Mouse (Mus musculus) embryonic facial prominence, embryonic 11.5 days (tissue): Measurements from ENCODE around the gene Ubfd1. TPM values are rescaled to one million over a fixed set of nuclear protein-coding genes. Genes with fewer than 3 reads are reported as not detected.

Experiments
- ATAC-seq: fragments of 200-750 bp; cut with Nextera tagmentation; replicated peaks from 2 replicates; pipeline ENCODE4 v1.8.0; 2017; ENCODE audit warnings: low read depth; ENCODE audit not compliant: insufficient number of reproducible peaks, low FRiP score, low TSS enrichment
- DNase-seq: peaks from one replicate; pipeline ENCODE4 v3.0.0-alpha.2; 2015; ENCODE audit warnings: low spot score
- H3K27ac ChIP-seq: fragments of 300-500 bp; sonication (generic); replicated peaks from 2 replicates; pipeline ENCODE4 v1.5.1; 2014; ENCODE audit warnings: mild to moderate bottlenecking, low read depth, low read length, control low read depth
- H3K27me3 ChIP-seq: fragments of 300-500 bp; sonication (generic); 2 replicates; pipeline ENCODE4 v1.6.1; 2014; ENCODE audit warnings: mild to moderate bottlenecking, low read length, moderate library complexity, mixed read lengths; ENCODE audit not compliant: control insufficient read depth, insufficient read depth
- H3K36me3 ChIP-seq: fragments of 300-500 bp; sonication (generic); replicated peaks from 2 replicates; pipeline ENCODE4 v1.6.1; 2014; ENCODE audit warnings: low read depth, mild to moderate bottlenecking, low read length, moderate library complexity, mixed read lengths; ENCODE audit not compliant: control insufficient read depth, insufficient read depth
- H3K4me1 ChIP-seq: fragments of 300-500 bp; sonication (generic); 2 replicates; pipeline ENCODE4 v1.6.1; 2014; ENCODE audit warnings: low read length, mixed read lengths; ENCODE audit not compliant: control insufficient read depth, insufficient read depth
- H3K4me2 ChIP-seq: fragments of 300-500 bp; sonication (generic); 2 replicates; pipeline ENCODE4 v1.6.1; 2014; ENCODE audit warnings: low read depth, mild to moderate bottlenecking, control low read depth, low read length, moderate library complexity
- H3K4me3 ChIP-seq: fragments of 300-500 bp; sonication (generic); 2 replicates; pipeline ENCODE4 v1.5.1; 2014; ENCODE audit warnings: low read depth, low read length, control low read depth
- H3K9ac ChIP-seq: fragments of 300-500 bp; sonication (generic); replicated peaks from 2 replicates; pipeline ENCODE4 v1.6.1; 2014; ENCODE audit warnings: mild to moderate bottlenecking, control low read depth, low read length
- H3K9me3 ChIP-seq: fragments of 300-500 bp; sonication (generic); replicated peaks from 2 replicates; pipeline ENCODE4 v1.6.1; 2016; ENCODE audit warnings: mild to moderate bottlenecking, low read length, inconsistent platforms, mixed read lengths; ENCODE audit not compliant: control insufficient read depth
- WGBS: fragments of 180-500 bp; shearing (Covaris S2); extraction: QIAGEN DNeasy Blood & Tissue Kit; methylation state at CpG from one replicate; pipeline ENCODE4 v1.1.7; 2014; 5-methylcytosine and 5-hydroxymethylcytosine counted together
- polyA plus RNA-seq: library from polyadenylated mRNA; unstranded; fragments of >200 nt; fragmentation: Nextera tagmentation; extraction: Ambion mirVana; gene quantifications from 2 replicates; pipeline ENCODE4 v1.2.1, GENCODE M21; 2014

Gene Ubfd1
- polyA plus RNA-seq: 110 and 113 TPM in 2 replicates

- ATAC-seq (peak; percentile 99), DNase-seq (peak; percentile 97)
- Histone ChIP-seq H3K4me3 (peak within 1 kb of the TSS; percentile 99), H3K4me1 (no peaks in the 10 kb centered on the region), H3K27ac (peak within 1 kb of the TSS; percentile 87), H3K9ac (peak within 1 kb of the TSS; percentile 97), H3K4me2 (peak within 1 kb of the TSS; percentile 53), H3K27me3 (no peaks in the 10 kb centered on the region), H3K36me3 (no peaks in the 10 kb centered on the region; the same call in 1 of the 2 replicates), H3K9me3 (no peaks in the 10 kb centered on the region)
- under 1% methylated on average over 59 of the region's 60 CpGs for WGBS
These were observed at the start of gene Ubfd1, which contains the start of gene Ears2 for GRCm38 (mm10) chr7:122066945-122067516. Ubfd1 (plus strand) TSS chr7:122067175. Ears2 (minus strand) TSS chr7:122067263.

- Histone ChIP-seq H3K4me1 (no peaks in the 10 kb centered on the region), H3K27ac (no peak overlapping the region), H3K4me2 (no peak overlapping the region), H3K27me3 (no peaks in the 10 kb centered on the region), H3K9ac (no peak overlapping the region), H3K36me3 (no peaks in the 10 kb centered on the region), H3K4me3 (no peak overlapping the region), H3K9me3 (no peaks in the 10 kb centered on the region)
- no peak for DNase-seq
- no peak for ATAC-seq
- 79% methylated on average over 3 of the region's 3 CpGs for WGBS
These were observed 48.7 kb upstream of the Ubfd1 start for GRCm38 (mm10) chr7:122018247-122018646.

GRCm38 (mm10) chr7:122018978-122019377 lies 48.0 kb upstream of the Ubfd1 start:
- H3K27ac ChIP-seq: no peak overlapping the region
- 87% methylated on average over 7 of the region's 7 CpGs for WGBS

GRCm38 (mm10) chr7:122020273-122020666 lies 46.7 kb upstream of the Ubfd1 start:
- ATAC-seq: peak; percentile 1
- H3K9ac ChIP-seq: peak overlapping the region; percentile 87
- H3K9me3 ChIP-seq: no peaks in the 10 kb centered on the region
- no peaks in the 10 kb centered on the region for H3K4me1 ChIP-seq
- 0 out of 2 replicates have a peak overlapping the region, but pooled peaks have one; percentile 52 for H3K27ac ChIP-seq
- no peaks in the 10 kb centered on the region for H3K27me3 ChIP-seq
- DNase-seq: peak; percentile 39
- H3K36me3 ChIP-seq: no peaks in the 10 kb centered on the region
- 1% methylated on average over 6 of the region's 6 CpGs for WGBS
- peak overlapping the region; percentile 75 for H3K4me3 ChIP-seq
- H3K4me2 ChIP-seq: peak overlapping the region; percentile 74

More at GRCm38 (mm10) chr7:122018978-122019377, 48.0 kb upstream of the Ubfd1 start:
- Histone ChIP-seq H3K9me3 (no peaks in the 10 kb centered on the region), H3K4me1 (no peaks in the 10 kb centered on the region), H3K27me3 (no peaks in the 10 kb centered on the region), H3K4me2 (no peak overlapping the region; the same call in 1 of the 2 replicates), H3K36me3 (no peaks in the 10 kb centered on the region), H3K9ac (no peak overlapping the region), H3K4me3 (no peak overlapping the region)
- ATAC-seq (no peak), DNase-seq (no peak)

- under 1% methylated on average over 49 of the region's 50 CpGs for WGBS
- H3K9ac ChIP-seq: peak within 1 kb of the TSS; percentile 87
These were observed 46.2 kb upstream of the Ubfd1 start, which contains the start of gene Gga2 for GRCm38 (mm10) chr7:122020667-122021354. Gga2 (minus strand) TSS chr7:122021222.

GRCm38 (mm10) chr7:122022131-122022530 lies 44.8 kb upstream of the Ubfd1 start:
- Histone ChIP-seq H3K4me3 (no peak overlapping the region), H3K4me2 (no peak overlapping the region), H3K9ac (no peak overlapping the region), H3K27ac (no peak overlapping the region), H3K9me3 (no peaks in the 10 kb centered on the region), H3K36me3 (no peaks in the 10 kb centered on the region), H3K27me3 (no peaks in the 10 kb centered on the region), H3K4me1 (no peaks in the 10 kb centered on the region)
- WGBS: 100% methylated on average over 2 of the region's 2 CpGs
- no peak for DNase-seq
- no peak for ATAC-seq

More at GRCm38 (mm10) chr7:122020667-122021354, 46.2 kb upstream of the Ubfd1 start, which contains the start of gene Gga2:
- ATAC-seq (peak; percentile 78), DNase-seq (peak; percentile 93)
- peak within 1 kb of the TSS; percentile 74 for H3K4me2 ChIP-seq
- H3K36me3 ChIP-seq: no peaks in the 10 kb centered on the region
- no peaks in the 10 kb centered on the region for H3K4me1 ChIP-seq
- H3K9me3 ChIP-seq: no peaks in the 10 kb centered on the region
- no peaks in the 10 kb centered on the region for H3K27me3 ChIP-seq
- peak within 1 kb of the TSS; percentile 75 for H3K4me3 ChIP-seq
- H3K27ac ChIP-seq: peak within 1 kb of the TSS; percentile 52; the same call in 1 of the 2 replicates

- H3K4me1 ChIP-seq: no peaks in the 10 kb centered on the region
- H3K27ac ChIP-seq: no peak overlapping the region
- H3K4me3 ChIP-seq: no peak overlapping the region
- no peaks in the 10 kb centered on the region for H3K27me3 ChIP-seq
- no peaks in the 10 kb centered on the region for H3K9me3 ChIP-seq
- WGBS: 64% methylated on average over 3 of the region's 3 CpGs
- DNase-seq (no peak), ATAC-seq (no peak)
- H3K4me2 ChIP-seq: no peak overlapping the region
- H3K9ac ChIP-seq: no peak overlapping the region
- H3K36me3 ChIP-seq: no peaks in the 10 kb centered on the region
These were observed 33.6 kb upstream of the Ubfd1 start for GRCm38 (mm10) chr7:122033371-122033770.

- Histone ChIP-seq H3K4me3 (no peak overlapping the region), H3K4me2 (no peak overlapping the region), H3K9me3 (no peaks in the 10 kb centered on the region), H3K27ac (no peak overlapping the region), H3K4me1 (no peaks in the 10 kb centered on the region), H3K27me3 (no peaks in the 10 kb centered on the region), H3K9ac (no peak overlapping the region), H3K36me3 (no peaks in the 10 kb centered on the region)
- ATAC-seq (no peak), DNase-seq (no peak)
- WGBS: 31% methylated on average over 2 of the region's 2 CpGs
These were observed 32.6 kb upstream of the Ubfd1 start for GRCm38 (mm10) chr7:122034348-122034747.
